Mouse (Mus musculus) MEL (cell line): ENCODE measurements around the gene Otud1. TPM values are rescaled to one million over a fixed set of nuclear protein-coding genes. Genes with fewer than 3 reads are reported as not detected.

Experiments
- DNase-seq: peaks from one replicate; pipeline ENCODE4 v3.0.0; 2011; ENCODE audit warnings: low read depth, low spot score
- H3K27ac ChIP-seq: 2 replicates; pipeline ENCODE4 v1.5.1; 2012; ENCODE audit warnings: low read depth, mild to moderate bottlenecking, control low read depth, low read length, moderate library complexity; ENCODE audit not compliant: control insufficient read depth
- H3K27me3 ChIP-seq, 2 experiments: fragments of 150-350 bp in 1 of 2; sonication (generic) in 1 of 2; 2 replicates each; pipeline ENCODE4 v1.6.1; 2012; ENCODE audit warnings: low read length in 2 of 2, mild to moderate bottlenecking in 2 of 2, improper control_type of control experiment in 1 of 2, moderate library complexity in 1 of 2; ENCODE audit not compliant: insufficient read depth in 2 of 2, control insufficient read depth in 1 of 2
- H3K36me3 ChIP-seq, 2 experiments: 2 replicates each; pipeline ENCODE4 v1.6.1; 2012 to 2014; ENCODE audit warnings: low read length in 2 of 2, improper control_type of control experiment in 1 of 2, inconsistent platforms in 1 of 2, mild to moderate bottlenecking in 1 of 2; ENCODE audit not compliant: insufficient read depth in 2 of 2, control insufficient read depth in 1 of 2
- H3K4me1 ChIP-seq, 2 experiments: fragments of 150-350 bp in 1 of 2; sonication (generic) in 1 of 2; 2 replicates each; pipeline ENCODE4 v1.6.1; 2012; ENCODE audit warnings: low read length in 2 of 2, improper control_type of control experiment in 1 of 2, mild to moderate bottlenecking in 1 of 2; ENCODE audit not compliant: insufficient read depth in 2 of 2, control insufficient read depth in 1 of 2
- H3K4me3 ChIP-seq, 2 experiments: fragments of 150-350 bp in 1 of 2; sonication (generic) in 1 of 2; 2 replicates each; pipeline ENCODE4 v1.5.1; 2012; ENCODE audit warnings: low read depth in 2 of 2, low read length in 2 of 2, mild to moderate bottlenecking in 2 of 2, moderate library complexity in 2 of 2, control low read depth in 1 of 2, improper control_type of control experiment in 1 of 2; ENCODE audit not compliant: control insufficient read depth in 1 of 2, insufficient read depth in 1 of 2
- H3K79me2 ChIP-seq: 2 replicates; pipeline ENCODE4 v1.6.1; 2012; ENCODE audit warnings: mild to moderate bottlenecking, low read length, moderate library complexity; ENCODE audit not compliant: control insufficient read depth, poor library complexity, insufficient read depth
- H3K9ac ChIP-seq: 2 replicates; pipeline ENCODE4 v1.6.1; 2012; ENCODE audit warnings: low read depth, mild to moderate bottlenecking, control low read depth, low read length, moderate library complexity; ENCODE audit not compliant: control insufficient read depth, poor library complexity, severe bottlenecking
- H3K9me3 ChIP-seq: fragments of 150-350 bp; sonication (generic); replicated peaks from 2 replicates; pipeline ENCODE4 v1.6.1; 2012; ENCODE audit warnings: mild to moderate bottlenecking, low read length, improper control_type of control experiment, moderate library complexity; ENCODE audit not compliant: insufficient read depth
- BHLHE40 ChIP-seq: IDR thresholded peaks from 2 replicates; pipeline ENCODE4 v1.6.1; 2012; ENCODE audit warnings: low read depth, mild to moderate bottlenecking, inconsistent platforms, low read length, improper control_type of control experiment, borderline replicate concordance
- CHD2 ChIP-seq: IDR thresholded peaks from 2 replicates; pipeline ENCODE4 v1.6.1; 2011; ENCODE audit warnings: low read length, improper control_type of control experiment
- E2F4 ChIP-seq: IDR thresholded peaks from 2 replicates; pipeline ENCODE4 v1.6.1; 2011; ENCODE audit warnings: low read depth, low read length, improper control_type of control experiment, borderline replicate concordance
- ELF1 ChIP-seq: IDR thresholded peaks from 2 replicates; pipeline ENCODE4 v1.6.1; 2014; ENCODE audit warnings: low read depth, mild to moderate bottlenecking, inconsistent platforms, low read length, improper control_type of control experiment, moderate library complexity
- ETS1 ChIP-seq: IDR thresholded peaks from 2 replicates; pipeline ENCODE4 v1.6.1; 2012; ENCODE audit warnings: low read depth, mild to moderate bottlenecking, inconsistent platforms, low read length, improper control_type of control experiment, moderate library complexity
- JUND ChIP-seq: IDR thresholded peaks from 2 replicates; pipeline ENCODE4 v1.6.1; 2011; ENCODE audit warnings: low read depth, mild to moderate bottlenecking, improper control_type of control experiment, low read length
- KAT2A ChIP-seq: conservative IDR thresholded peaks from 2 replicates; pipeline ENCODE4 v1.6.1; 2012; ENCODE audit warnings: low read depth, low read length, improper control_type of control experiment, inconsistent platforms
- MAFK ChIP-seq: IDR thresholded peaks from 2 replicates; pipeline ENCODE4 v1.6.1; 2011; ENCODE audit warnings: low read depth, mild to moderate bottlenecking, low read length, improper control_type of control experiment, borderline replicate concordance
- MAX ChIP-seq: IDR thresholded peaks from 2 replicates; pipeline ENCODE4 v1.6.1; 2011; ENCODE audit warnings: low read length, improper control_type of control experiment
- MAZ ChIP-seq: IDR thresholded peaks from 2 replicates; pipeline ENCODE4 v1.6.1; 2012; ENCODE audit warnings: low read depth, mild to moderate bottlenecking, inconsistent platforms, low read length, improper control_type of control experiment
- MYB ChIP-seq: IDR thresholded peaks from 2 replicates; pipeline ENCODE4 v1.6.1; 2011; ENCODE audit warnings: mild to moderate bottlenecking, low read depth, low read length, improper control_type of control experiment
- MYC ChIP-seq: IDR thresholded peaks from 2 replicates; pipeline ENCODE4 v1.6.1; 2011; ENCODE audit warnings: low read depth, mild to moderate bottlenecking, low read length, improper control_type of control experiment, moderate library complexity
- POLR2AphosphoS2 ChIP-seq: IDR thresholded peaks from 2 replicates; pipeline ENCODE4 v1.6.1; 2011; ENCODE audit warnings: low read length, improper control_type of control experiment
- POLR2AphosphoS5 ChIP-seq: IDR thresholded peaks from 2 replicates; pipeline ENCODE4 v1.6.1; 2012; ENCODE audit warnings: low read depth, borderline replicate concordance, mild to moderate bottlenecking, inconsistent platforms, low read length, moderate library complexity, mixed read lengths
- RAD21 ChIP-seq: IDR thresholded peaks from 2 replicates; pipeline ENCODE4 v1.6.1; 2011; ENCODE audit warnings: mild to moderate bottlenecking, low read depth, low read length, improper control_type of control experiment
- RCOR1 ChIP-seq: IDR thresholded peaks from 2 replicates; pipeline ENCODE4 v1.6.1; 2012; ENCODE audit warnings: low read depth, mild to moderate bottlenecking, inconsistent platforms, low read length, improper control_type of control experiment
- TBP ChIP-seq: IDR thresholded peaks from 2 replicates; pipeline ENCODE4 v1.8.0; 2011; ENCODE audit warnings: low read depth, low read length, improper control_type of control experiment
- TCF12 ChIP-seq: IDR thresholded peaks from 2 replicates; pipeline ENCODE4 v1.6.1; 2014; ENCODE audit warnings: low read depth, mild to moderate bottlenecking, inconsistent platforms, low read length, improper control_type of control experiment, moderate library complexity
- UBTF ChIP-seq: IDR thresholded peaks from 2 replicates; pipeline ENCODE4 v1.6.1; 2012; ENCODE audit warnings: low read depth, mild to moderate bottlenecking, inconsistent platforms, low read length, improper control_type of control experiment, moderate library complexity, borderline replicate concordance; ENCODE audit not compliant: insufficient read depth
- USF1 ChIP-seq: IDR thresholded peaks from 2 replicates; pipeline ENCODE4 v1.6.1; 2014; ENCODE audit warnings: low read depth, mild to moderate bottlenecking, inconsistent platforms, low read length, improper control_type of control experiment, moderate library complexity
- ZC3H11A ChIP-seq: IDR thresholded peaks from 2 replicates; pipeline ENCODE4 v1.6.1; 2012; ENCODE audit warnings: low read depth, mild to moderate bottlenecking, inconsistent platforms, low read length, improper control_type of control experiment
- polyA plus RNA-seq, 2 experiments: library from polyadenylated mRNA; stranded (reverse) in 1 of 2; unstranded in 1 of 2; fragments of >175 nt in 1 of 2; fragments of >200 nt in 1 of 2; gene quantifications; 2 replicates each; pipeline versions ENCODE4 v1.2.1 to v1.2.4; 2012; ENCODE audit warnings: low replicate concordance in 2 of 2, low read depth in 1 of 2; ENCODE audit not compliant: insufficient read length in 2 of 2, insufficient read depth in 1 of 2, missing spikeins in 1 of 2
- total RNA-seq: library from RNA; depleted of rRNA; stranded (reverse); fragments of 300-350 nt; gene quantifications from 2 replicates; pipeline ENCODE4 v1.2.3, GENCODE M21; 2012

Otud1 gene
- total and polyA plus RNA-seq, 3 experiments = 0.27 to 0.45 TPM; not detected in 1

DNA sequence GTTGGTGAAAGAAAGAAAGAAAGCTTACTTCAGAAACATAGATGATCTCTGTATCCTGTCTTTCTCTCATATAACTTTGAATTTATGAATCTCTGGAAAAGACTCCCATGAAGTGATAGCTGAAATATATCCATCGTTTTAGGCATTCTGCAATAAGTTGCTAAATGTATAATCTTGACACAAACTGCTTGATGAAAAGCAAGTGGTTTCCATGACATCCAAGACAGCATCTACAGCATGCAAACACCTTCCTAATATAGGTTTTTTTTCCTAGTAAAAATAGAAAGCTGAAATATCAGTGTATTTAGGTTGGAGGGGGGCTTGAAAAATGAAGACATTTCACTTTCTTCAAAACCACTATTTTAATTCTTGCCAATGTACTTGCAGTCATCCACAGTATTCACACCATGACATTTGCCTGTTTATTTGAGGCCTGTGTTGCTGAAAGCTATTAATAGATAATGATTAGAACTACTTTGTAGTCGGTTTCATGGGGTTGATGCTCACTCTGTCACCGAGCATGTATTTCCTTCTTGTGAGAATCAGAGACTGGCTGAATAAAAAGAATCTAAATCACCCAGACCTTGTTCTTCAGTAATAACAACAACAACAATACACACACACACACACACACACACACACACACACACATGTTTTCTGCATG lies 49.0 kb upstream of the Otud1 start:
- H3K9ac ChIP-seq = no peak overlapping the region
- H3K27me3 ChIP-seq = no peaks in the 10 kb centered on the region; a peak in 1 of 4 replicates
- no peaks in the 10 kb centered on the region for H3K36me3 ChIP-seq
- H3K4me1 ChIP-seq = no peaks in the 10 kb centered on the region
- no peak for DNase-seq
- no peak overlapping the region for H3K27ac ChIP-seq
- H3K4me3 ChIP-seq = no peak overlapping the region
- no peaks in the 10 kb centered on the region for H3K9me3 ChIP-seq
- TF ChIP-seq TCF12 (no peak), POLR2AphosphoS5 (no peak), JUND (no peak), TBP (no peak), CHD2 (no peak), MAX (no peak), POLR2AphosphoS2 (no peak), UBTF (no peak), USF1 (no peak), MYC (no peak), RCOR1 (no peak), MYB (no peak), RAD21 (no peak), ZC3H11A (no peak), KAT2A (no peak), MAZ (no peak), E2F4 (no peak), ELF1 (no peak), MAFK (no peak)
- no peaks in the 10 kb centered on the region for H3K79me2 ChIP-seq

DNA sequence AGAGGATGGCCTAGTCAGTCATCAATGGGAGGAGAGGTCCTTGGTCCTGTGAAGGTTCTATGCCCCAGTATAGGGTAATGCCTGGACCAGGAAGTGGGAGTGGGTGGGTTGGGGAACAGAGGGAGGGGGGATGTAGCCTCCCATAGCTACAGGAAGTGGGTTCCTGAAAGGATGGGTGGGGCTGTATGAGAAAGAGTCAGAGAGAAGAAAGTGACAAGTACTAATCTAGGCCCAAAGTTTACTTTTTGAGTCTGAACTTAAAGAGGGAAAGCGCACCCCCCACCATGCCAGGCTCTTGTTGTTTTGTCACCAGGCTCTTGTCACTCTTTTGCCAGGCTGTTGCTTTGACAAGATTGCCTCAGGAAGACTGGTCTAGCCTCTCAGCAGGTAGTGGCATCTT lies 35.5 kb upstream of the Otud1 start:
- TF ChIP-seq ELF1 (no peak), RCOR1 (no peak), BHLHE40 (no peak), ETS1 (no peak)
- no peak overlapping the region for H3K9ac ChIP-seq
- no peak for DNase-seq

More for the DNA sequence above, 35.5 kb upstream of the Otud1 start:
- H3K79me2 ChIP-seq = no peaks in the 10 kb centered on the region
- H3K27me3 ChIP-seq = no peaks in the 10 kb centered on the region
- no peaks in the 10 kb centered on the region for H3K9me3 ChIP-seq
- H3K4me1 ChIP-seq = no peaks in the 10 kb centered on the region
- no peak overlapping the region for H3K27ac ChIP-seq
- H3K36me3 ChIP-seq = no peaks in the 10 kb centered on the region
- H3K4me3 ChIP-seq = no peak overlapping the region
